Mouse (Mus musculus) adrenal gland (tissue): ENCODE measurements around the gene H2-K1.
"Not testable (repeated sequence)": the region's sequence is repeated elsewhere in the genome, so short reads cannot be mapped to it uniquely, and the experiment has no call there.

Source experiments
- intact Hi-C: fragments of 180-260 bp; cut with DNase I; formaldehyde crosslinking; loops from one replicate; pipeline ENCODE4 v1.15.1; 2025

The H2-K1 gene

DNA sequence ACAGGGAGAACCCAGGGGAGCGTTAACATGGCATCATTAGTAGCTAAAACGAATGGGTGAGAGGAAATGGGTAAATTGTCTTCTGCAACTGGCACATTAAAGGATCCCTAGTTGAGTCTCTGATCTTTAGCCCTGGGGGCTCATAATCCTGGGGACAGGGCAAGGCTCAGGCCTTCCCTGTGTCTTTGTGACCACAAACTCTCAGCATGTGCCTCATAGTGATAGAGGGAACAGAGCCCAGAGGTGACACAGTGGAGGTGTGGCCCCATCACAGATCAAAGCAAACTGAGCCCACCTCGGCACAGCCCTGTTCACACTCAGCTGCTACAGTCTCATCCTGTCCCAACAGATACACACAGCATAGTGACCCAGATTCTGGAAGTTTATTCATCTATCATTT, 4.5 kb downstream of the H2-K1 start:
- intact Hi-C loops, result loop anchor here (1.0 kb wide), 1 partner anchor 1274 kb away; no protein-coding TSS in a partner anchor

DNA sequence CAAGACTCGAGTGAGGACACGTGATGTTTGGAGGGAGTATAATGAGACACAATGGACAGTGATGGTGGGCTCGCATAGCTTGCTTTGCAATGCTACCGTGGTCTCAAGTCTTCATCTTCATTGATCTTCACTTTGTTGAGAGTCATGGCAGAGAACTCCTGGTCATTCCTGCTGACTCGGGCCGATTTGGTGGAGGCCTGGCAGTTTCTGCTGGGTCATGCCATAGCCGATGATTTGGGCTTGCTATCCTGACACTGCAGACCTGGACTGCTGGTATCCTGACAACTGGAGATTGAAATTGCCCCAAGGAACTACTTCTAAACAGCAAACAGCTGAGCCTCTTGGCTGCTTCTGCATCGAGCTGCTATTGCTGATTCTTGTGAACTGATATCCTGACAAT, 5.2 kb downstream of the H2-K1 start:
- intact Hi-C loops, result loop anchor here (1.0 kb wide), 1 partner anchor 1274 kb away; no protein-coding TSS in a partner anchor

DNA sequence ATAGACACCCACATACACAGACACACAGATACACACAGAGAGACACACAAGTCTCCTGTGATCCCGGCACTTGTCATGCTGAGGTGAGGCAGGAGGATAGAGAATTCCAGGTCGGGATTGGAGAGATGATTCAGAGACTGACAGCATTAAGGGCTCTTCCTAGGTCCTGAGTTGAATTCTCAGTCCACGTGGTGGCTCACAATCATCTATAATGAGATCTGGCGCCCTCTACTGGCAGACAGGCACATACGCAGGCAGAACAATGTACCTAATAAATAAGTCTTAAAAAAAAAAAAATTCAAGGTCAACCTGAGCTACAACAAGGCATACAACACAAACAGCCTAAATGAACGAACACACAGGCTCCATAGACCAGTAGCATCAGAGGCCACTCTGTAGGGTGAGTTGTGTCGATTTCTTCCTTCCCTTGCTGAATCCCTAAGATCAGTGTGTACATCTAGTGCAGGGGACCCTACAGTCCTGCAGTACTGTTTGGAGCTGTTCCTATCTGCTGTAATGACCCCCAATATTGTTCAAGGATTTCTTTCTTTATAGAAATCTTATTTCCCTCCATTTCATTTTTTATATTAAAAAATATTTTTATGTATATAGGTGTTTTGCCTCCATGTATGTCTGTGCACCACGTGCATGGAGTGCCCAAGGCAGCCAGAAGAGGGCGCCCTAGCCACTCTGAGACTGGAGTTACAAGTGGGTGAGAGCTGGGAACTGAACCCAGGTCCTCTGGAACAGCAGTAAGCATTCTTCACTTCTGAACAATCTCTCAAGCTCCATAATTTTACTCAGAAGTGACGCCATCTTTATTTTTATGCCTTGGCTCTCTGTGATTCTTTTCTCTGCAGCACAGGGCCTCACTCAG, 8.1 kb downstream of the H2-K1 start:
- intact Hi-C loops, result no loop called here

DNA sequence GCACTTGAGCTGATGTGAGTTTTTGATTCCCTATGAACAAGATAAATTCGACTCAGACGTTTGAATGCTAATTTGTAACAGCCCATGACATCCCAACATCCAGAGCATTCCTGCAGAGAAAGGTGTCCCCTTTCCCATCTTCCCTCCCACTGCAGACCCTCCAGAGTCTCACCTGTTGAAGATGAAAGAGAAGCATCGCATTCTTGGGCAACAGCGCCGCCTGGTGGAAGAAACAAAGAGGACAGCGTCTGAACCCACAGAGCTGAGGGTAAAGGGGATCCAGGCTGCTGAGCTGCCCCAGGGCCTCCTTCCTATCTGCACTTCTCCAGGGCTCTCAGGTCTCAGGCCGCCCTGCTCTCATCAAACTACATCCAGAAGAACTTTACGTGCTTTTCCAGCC, 18.0 kb downstream of the H2-K1 start:
- intact Hi-C loops, result not testable (repeated sequence)

DNA sequence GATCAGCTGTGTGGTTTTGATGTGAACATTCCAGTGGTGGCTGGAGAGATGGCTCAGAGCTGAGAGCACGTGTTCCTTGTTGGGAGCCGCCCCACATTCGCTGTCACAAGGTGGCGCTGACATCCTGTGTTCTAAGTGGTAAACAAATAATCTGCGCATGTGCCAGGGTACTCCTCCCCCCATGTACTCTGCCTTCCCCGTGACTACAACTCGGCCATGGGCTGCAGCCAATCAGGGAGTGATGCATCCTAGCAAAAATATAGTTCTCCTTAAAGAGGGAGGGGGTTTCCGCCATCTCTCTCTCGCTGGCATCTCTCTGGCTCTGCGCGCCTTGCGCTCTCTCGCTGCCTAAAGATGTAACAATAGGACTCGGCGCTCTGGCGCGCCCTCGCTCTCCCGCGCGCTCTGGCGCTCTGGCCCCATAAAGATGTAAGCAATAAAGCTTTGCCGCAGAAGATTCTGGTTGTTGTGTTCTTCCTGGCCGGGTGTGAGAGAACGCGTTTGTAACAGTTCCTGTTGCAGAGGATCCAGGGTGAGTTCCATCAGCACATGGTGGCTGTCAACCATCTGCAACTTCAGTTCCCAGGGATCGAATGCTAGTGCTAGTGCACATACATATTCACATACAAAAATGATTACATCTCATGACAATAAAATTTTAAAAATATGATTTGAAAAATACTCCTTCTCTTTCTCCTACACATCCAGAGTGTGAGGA, 18.8 kb downstream of the H2-K1 start:
- intact Hi-C loops, result not testable (repeated sequence)

DNA sequence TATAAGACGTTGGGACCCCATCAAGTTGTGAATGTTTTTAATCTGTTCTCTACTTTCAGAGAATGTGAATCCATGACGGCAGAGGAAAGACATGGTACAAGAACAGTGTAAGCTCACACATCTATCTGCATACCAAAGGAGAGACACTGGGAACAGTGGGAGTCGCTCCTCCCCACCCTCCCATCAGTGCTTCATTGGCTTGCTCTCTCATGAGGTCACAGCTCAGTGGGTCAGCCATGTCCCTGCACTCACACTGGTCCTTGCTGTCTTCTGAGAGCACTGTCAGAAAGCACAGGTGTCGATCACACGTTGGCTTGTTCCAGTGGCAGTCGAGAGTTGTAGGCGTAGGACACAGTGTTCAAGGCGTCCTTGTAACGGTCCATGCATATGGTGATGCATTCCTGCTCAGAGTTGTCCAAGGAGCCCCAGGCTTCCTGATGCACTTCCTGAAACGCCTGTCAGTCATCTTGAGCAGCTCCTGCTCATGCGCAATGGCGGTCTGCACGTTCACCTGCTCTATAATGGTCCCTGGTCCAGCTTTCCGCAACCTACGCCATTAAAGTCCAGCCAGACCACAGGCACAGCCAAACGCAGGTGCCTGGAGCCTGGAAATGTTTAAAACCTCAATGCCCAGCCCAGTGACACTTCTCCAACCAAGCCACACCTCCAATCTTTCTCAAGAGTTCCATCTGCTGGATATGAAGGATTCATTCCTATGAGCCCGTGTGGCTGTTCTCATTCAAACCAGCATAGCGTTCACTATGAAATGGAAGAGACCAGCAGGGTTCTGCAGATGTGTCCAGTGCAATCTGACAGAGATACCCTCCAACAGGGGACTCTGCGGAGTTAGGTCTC, 19.7 kb downstream of the H2-K1 start:
- intact Hi-C loops, result no loop called here

DNA sequence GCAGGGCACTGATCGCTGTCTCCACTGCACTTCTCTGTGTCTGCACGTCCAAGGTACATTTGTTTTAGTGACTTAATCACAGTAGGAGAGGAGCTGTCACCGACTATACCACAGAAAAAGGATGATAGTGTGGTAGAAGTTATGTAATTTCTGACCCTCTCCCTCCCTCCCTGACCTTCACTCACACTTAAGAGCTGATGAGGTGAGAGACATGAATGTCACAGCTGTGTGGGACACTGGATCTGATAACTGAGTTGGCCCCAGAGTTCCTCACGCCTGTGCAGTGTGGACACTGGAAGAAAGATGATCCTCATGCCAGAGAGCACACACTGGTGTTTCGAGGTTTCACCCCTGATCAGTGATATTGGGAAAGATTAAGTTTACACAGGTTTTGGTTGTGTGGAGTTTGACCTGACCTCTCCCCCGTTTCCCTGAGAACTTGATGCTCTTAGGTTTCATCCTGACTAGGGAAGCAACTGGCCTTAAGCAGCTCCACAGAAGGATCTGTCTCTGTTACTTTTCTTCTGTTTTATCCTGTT, 20.6 kb downstream of the H2-K1 start:
- intact Hi-C loops, result no loop called here

DNA sequence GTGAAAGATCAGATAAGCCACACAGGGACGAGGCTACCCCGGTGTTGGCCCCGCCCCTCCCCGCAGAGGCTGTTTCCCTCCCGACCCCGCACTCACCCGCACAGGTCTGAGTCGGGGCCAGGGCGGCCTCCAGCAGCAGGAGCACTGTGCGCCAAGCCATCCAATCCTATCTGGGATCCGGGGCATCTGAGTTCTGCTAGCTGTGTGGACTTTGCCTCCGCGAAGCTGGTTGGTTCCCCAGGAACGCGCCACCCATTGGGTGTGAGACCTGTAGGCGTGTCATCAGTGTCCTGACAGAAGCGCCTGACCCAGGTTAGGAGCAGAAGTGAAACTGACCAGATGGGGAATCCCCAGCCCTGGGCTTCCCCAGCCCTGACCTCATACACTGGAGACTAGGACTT, 21.5 kb downstream of the H2-K1 start:
- intact Hi-C loops, result no loop called here

DNA sequence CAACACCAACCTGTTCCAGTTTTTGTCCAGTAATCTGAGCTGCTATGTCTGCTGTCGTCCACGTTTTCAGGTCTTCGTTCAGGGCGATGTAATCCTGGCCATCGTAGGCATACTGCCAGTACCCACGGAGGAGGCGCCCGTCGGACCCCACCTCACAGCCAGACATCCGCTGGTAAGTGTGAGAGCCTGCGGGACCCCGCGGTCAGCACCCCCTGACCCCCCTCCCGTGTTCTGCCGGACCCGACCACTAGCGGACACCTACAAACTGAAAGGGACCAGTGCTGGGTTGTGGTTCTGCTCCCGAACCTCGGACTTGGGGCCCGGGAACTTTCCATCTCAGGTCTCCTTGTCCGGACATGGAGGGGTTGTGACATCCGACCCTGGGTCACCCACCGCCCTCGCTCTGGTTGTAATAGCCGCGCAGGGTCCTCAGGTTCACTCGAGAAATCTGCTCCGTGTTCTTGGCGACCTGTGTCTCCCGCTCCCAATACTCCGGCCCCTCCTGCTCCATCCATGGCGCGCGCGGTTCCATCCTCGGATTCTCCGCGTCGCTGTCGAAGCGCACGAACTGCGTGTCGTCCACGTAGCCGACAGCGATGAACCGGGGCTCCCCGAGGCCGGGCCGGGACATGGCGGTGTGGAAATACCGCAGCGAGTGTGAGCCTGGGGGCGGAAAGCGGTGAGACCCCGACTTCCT, 22.1 kb downstream of the H2-K1 start:
- intact Hi-C loops, result no loop called here

DNA sequence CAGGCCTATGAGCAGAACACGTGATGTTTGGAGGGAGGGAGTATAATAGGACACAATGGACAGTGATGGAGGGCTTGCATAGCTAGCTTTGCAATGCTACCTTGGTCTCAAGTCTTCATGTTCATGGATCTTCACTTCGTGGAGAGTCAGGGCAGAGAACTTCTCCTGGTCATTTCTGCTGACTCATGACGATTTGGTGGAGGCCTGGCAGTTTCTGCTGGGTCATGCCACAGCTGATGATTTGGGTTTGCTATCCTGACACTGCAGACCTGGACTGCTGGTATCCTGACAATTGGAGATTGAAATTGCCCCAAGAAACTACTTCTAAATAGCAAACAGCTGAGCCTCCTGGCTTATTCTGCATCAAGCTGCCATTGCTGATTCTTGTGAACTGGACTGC, 26.6 kb downstream of the H2-K1 start:
- intact Hi-C loops, result loop anchor here (2.0 kb wide), 1 partner anchor 1297 kb away; no protein-coding TSS in a partner anchor

DNA sequence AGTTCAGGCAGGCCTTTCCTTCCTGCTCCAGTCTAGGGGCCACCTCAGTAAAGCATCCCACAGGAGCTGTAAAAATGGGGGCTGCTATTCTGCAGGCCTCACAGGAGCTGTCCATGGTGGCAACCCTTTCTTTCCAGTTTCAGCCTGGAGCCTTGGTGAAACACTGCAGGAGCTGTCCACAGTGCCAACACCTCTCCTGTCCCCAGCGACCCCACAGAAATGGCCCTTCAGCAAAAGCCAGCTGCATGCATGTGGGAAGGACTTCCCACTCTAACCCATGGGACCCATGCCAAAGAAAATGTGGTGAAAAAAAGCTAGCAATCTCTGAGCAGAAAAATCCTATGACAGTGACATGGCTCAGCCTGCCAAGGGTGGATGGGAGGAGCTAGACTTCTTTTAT, 27.5 kb downstream of the H2-K1 start:
- intact Hi-C loops, result loop anchor here (2.0 kb wide), 1 partner anchor 1298 kb away; no protein-coding TSS in a partner anchor

DNA sequence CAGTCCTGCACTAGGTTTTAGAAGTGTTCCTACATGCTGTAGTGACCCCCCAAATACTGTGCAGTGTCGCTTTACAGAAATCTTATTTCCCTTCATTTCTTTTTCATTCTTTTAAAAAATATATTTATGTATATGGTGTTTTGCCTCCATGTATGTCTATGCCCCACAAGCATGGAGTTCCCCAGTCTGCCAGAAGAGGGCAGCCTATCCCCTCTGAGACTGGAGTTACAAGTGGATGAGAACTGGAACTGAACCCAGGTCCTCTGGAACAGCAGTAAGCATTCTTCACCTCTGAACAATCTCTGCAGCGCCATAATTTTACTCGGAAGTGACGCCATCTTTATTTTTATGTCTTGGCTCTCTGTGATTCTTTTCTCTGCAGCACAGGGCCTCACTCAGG, 30.8 kb downstream of the H2-K1 start:
- intact Hi-C loops, result no loop called here

DNA sequence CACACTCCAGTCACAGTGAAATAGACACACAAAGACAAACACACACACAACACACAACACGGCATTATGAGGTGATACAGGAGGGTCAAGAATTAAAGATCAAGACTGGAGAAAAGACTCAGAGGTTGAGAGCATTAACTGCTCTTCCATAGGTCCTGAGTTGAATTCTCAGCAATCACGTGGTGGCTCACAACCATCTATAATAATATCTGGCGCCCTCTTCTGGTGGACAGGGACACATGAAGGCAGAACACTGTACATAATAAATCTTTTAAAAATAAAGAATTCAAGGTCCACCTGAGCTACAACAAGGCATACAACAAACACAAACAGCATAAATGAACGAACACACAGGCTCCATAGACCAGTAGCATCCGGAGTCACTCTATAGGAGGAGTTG, 31.2 kb downstream of the H2-K1 start:
- intact Hi-C loops, result no loop called here

DNA sequence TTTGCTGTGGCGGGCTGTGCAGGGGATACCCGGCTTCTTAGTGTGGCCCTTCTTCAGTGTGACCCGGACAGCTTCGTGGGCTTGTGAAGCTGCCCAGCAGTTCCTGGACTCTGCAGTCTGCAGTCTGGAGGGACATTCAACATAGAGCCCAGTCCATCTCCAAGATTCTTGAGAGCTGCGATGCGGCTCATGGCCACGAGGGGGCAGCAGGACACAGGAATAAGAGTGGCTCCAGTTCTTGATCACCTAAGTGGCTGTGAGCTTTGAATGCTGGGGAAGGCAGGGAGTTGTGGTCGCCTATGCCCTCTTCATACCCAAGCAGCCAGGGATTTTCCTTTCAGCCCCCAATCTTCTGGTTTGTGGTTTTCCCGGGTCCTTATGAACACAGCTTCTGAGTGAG, 31.7 kb downstream of the H2-K1 start:
- intact Hi-C loops, result no loop called here

DNA sequence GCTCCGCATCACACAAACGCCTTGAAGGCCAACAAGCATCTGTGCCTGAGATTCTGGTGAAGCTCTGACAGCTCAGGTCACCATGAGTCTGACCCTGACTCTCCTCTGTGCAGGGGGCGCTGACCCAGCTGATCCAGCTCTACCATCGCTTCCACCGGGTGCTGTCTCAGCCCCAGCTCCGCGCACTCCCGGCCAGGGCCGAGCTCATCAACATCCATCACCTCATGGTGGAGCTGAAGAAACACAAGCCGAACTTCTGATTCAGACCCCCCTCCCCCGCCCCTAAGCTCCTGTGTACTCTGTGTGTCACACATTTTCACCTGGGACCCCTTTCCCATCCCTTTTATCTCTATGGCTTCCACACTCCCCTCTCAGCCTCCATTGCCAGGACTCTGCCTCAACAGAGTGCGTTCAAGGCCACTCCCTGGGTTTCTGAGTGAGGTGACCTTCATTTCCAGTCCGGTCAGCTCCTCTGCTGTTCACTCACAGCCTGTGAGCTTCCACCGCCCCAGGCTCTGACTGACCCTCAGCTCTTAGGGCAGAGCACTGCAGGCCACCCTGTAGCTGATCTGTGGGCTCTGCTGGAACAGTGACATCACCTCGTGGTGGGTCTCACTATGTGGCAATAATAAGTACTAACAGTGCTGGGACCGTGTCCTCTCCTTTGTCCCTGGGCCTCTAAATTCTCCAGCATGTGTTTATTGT, 34.1 kb downstream of the H2-K1 start:
- intact Hi-C loops, result loop anchor here (1.0 kb wide), 1 partner anchor 1336 kb away; no protein-coding TSS in a partner anchor

DNA sequence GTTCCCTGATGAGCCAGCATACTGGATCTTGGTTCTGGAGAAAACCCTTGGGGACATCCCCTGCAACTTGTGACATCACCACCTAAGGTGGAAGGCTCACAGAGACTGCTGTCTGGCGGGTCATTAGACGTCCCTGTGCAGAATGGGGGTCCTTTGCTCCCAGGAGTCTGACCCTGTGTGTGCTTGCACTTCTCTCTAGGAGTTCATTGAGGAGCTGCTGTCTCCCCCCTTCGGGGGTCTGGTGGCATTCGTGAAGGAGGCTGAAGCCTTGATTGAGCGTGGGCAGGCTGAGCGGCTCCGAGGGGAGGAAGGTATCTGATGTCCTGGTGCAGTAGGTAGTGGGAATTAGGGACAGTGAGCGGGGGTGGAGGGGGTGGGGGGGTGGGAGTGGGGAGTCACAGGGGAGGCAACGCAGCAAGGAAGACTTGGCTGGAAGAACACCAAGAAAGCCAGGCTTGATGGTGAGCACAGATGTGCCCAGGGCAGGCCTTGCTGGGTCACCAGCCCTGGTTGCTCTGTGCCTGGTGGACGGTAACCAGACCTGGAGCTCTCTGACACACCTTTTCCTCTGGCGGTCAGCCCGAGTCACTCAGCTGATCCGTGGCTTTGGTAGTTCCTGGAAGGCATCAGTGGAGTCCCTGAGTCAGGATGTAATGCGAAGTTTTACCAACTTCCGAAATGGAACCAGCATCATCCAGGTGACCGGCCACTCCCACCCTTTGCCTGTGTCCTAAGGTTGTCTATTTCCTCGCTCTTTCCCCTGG, 34.9 kb downstream of the H2-K1 start:
- intact Hi-C loops, result loop anchor here (1.0 kb wide), 1 partner anchor 1337 kb away; no protein-coding TSS in a partner anchor

DNA sequence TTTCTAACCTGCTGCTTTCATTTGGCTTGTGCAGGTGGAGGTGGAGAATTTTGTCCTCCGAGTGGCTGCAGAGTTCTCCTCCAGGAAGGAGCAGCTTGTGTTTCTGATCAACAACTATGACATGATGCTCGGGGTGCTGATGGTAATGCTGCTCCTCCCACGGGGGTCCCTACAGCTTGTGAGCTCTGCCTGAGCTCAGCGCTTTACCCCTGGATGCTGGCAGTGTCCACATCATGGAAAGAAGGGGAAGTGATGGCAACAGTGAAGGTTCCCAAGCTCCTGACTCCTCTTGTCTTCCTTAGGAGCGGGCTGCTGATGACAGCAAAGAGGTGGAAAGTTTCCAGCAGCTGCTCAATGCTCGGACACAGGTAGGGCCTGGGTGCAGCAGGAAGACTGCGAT, 37.3 kb downstream of the H2-K1 start:
- intact Hi-C loops, result no loop called here

DNA sequence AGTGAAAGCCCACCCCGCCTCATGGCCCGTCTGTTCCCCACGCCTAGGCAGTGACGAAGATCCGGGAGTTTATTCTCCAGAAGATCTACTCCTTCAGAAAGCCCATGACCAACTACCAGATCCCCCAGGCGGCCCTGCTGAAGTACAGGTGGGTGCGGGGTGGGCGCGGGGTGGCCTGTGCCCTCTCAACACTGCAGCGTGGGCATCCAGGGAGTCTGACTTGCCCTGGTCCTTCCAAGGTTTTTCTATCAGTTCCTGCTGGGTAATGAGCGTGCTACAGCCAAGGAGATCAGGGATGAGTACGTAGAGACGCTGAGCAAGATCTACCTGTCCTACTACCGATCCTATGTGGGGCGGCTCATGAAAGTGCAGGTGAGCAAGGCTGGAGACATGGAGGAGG, 40.2 kb downstream of the H2-K1 start:
- intact Hi-C loops, result loop anchor here (2.0 to 5.0 kb wide), 2 partner anchors 61 to 1397 kb away; no protein-coding TSS in a partner anchor

DNA sequence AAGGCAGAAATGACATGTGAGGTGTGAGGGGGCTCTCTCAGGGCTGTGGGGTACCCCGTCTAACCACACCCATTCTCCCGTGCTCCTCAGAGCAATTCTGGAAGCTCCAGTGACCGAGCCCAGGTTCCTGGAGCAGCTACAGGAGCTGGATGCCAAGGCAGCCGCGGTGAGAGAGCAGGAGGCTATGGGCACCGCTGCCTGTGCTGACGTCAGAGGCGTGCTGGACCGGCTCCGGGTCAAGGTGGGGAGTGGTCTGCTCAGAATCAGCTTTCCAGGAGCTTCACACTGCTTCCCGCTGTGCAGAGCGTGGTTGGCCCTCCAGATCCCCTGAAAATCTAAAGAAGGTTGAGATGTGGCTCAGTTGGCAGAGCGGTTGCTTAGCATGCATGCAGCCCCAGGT, 41.0 kb downstream of the H2-K1 start:
- intact Hi-C loops, result loop anchor here (2.0 to 5.0 kb wide), 2 partner anchors 62 to 1398 kb away; no protein-coding TSS in a partner anchor
